Mouse (Mus musculus) cerebellum, adult 11-12 months (tissue): Measurements from ENCODE around the gene Ubqln1.
"Not testable (repeated sequence)": the region's sequence is repeated elsewhere in the genome, so short reads cannot be mapped to it uniquely, and the experiment has no call there.

ENCODE experiments used
- DNase-seq: peaks from one replicate; pipeline ENCODE4 v3.0.0; 2022

Gene Ubqln1

GRCm38 (mm10) chr13:58149629-58150028 lies 65.8 kb downstream of the Ubqln1 start:
- DNase-seq: no peak

GRCm38 (mm10) chr13:58149033-58149558 lies 66.4 kb downstream of the Ubqln1 start:
- DNase-seq: peak; percentile 30

- DNase-seq: peak; percentile 46
Observed at GRCm38 (mm10) chr13:58148256-58148831, 67.1 kb downstream of the Ubqln1 start.

- no peak for DNase-seq
Observed at GRCm38 (mm10) chr13:58147760-58148159, 67.7 kb downstream of the Ubqln1 start.

GRCm38 (mm10) chr13:58146603-58147002 lies 68.8 kb downstream of the Ubqln1 start:
- not testable (repeated sequence) for DNase-seq

GRCm38 (mm10) chr13:58131692-58132091 lies 83.8 kb downstream of the Ubqln1 start:
- DNase-seq: no peak

- DNase-seq: no peak
Observed at GRCm38 (mm10) chr13:58129687-58130246, 85.7 kb downstream of the Ubqln1 start.

- peak; percentile 98 for DNase-seq
Observed at GRCm38 (mm10) chr13:58128768-58129671, 86.4 kb downstream of the Ubqln1 start.

GRCm38 (mm10) chr13:58128396-58128767 lies 87.1 kb downstream of the Ubqln1 start, which contains the start of gene Hnrnpa0:
Gene Hnrnpa0 (minus strand): TSS chr13:58128556.
- DNase-seq: peak; percentile 93

GRCm38 (mm10) chr13:58127766-58128361 lies 87.6 kb downstream of the Ubqln1 start:
- DNase-seq: no peak

- DNase-seq: no peak
Observed at GRCm38 (mm10) chr13:58126862-58127765, 88.3 kb downstream of the Ubqln1 start.
